Mouse (Mus musculus) midbrain, embryonic 12.5 days (tissue): ENCODE measurements around the gene Ppdpf. TPM values are rescaled to one million over a fixed set of nuclear protein-coding genes. Genes with fewer than 3 reads are reported as not detected.

ENCODE experiments used
- ATAC-seq: fragments of 200-750 bp; cut with Nextera tagmentation; 2 replicates; pipeline ENCODE4 v1.8.0; 2017; ENCODE audit warnings: low read depth, moderate TSS enrichment, moderate library complexity; ENCODE audit not compliant: low FRiP score
- H3K27ac ChIP-seq: fragments of 300-500 bp; sonication (generic); replicated peaks from 2 replicates; pipeline ENCODE4 v1.5.1; 2016; ENCODE audit warnings: mild to moderate bottlenecking
- H3K27me3 ChIP-seq: fragments of 300-500 bp; sonication (generic); 2 replicates; pipeline ENCODE4 v1.6.1; 2016; ENCODE audit warnings: mild to moderate bottlenecking
- H3K36me3 ChIP-seq: fragments of 300-500 bp; sonication (generic); 2 replicates; pipeline ENCODE4 v1.6.1; 2016
- H3K4me1 ChIP-seq: fragments of 300-500 bp; sonication (generic); 2 replicates; pipeline ENCODE4 v1.6.1; 2016
- H3K4me2 ChIP-seq: fragments of 300-500 bp; sonication (generic); replicated peaks from 2 replicates; pipeline ENCODE4 v1.6.1; 2016; ENCODE audit warnings: mild to moderate bottlenecking, moderate library complexity
- H3K4me3 ChIP-seq: fragments of 300-500 bp; sonication (generic); 2 replicates; pipeline ENCODE4 v1.5.1; 2016; ENCODE audit warnings: mild to moderate bottlenecking
- H3K9ac ChIP-seq: fragments of 300-500 bp; sonication (generic); replicated peaks from 2 replicates; pipeline ENCODE4 v1.6.1; 2016; ENCODE audit warnings: mild to moderate bottlenecking, moderate library complexity
- H3K9me3 ChIP-seq: fragments of 300-500 bp; sonication (generic); 2 replicates; pipeline ENCODE4 v1.6.1; 2016; ENCODE audit warnings: mild to moderate bottlenecking
- WGBS: fragments of 180-500 bp; shearing (Covaris S2); methylation state at CpG from one replicate; pipeline ENCODE4 v1.1.7; 2016; 5-methylcytosine and 5-hydroxymethylcytosine counted together
- polyA plus RNA-seq: library from polyadenylated mRNA; unstranded; fragments of >200 nt; fragmentation: Nextera tagmentation; extraction: Ambion mirVana; gene quantifications from 2 replicates; pipeline ENCODE4 v1.2.1, GENCODE M21; 2016

Ppdpf gene
- polyA plus RNA-seq, 1 experiment from 2014 or later: 462 TPM

GRCm38 (mm10) chr2:181228335-181228734, 41.3 kb downstream of the Ppdpf start:
- Histone ChIP-seq H3K9me3 (no peaks in the 10 kb centered on the region), H3K27me3 (no peaks in the 10 kb centered on the region; the same call in 1 of the 2 replicates), H3K4me2 (no peak overlapping the region), H3K36me3 (no peaks in the 10 kb centered on the region), H3K27ac (no peak overlapping the region), H3K9ac (no peak overlapping the region), H3K4me3 (no peak overlapping the region), H3K4me1 (no peaks in the 10 kb centered on the region)
- 71% methylated on average over 1 of the region's 1 CpGs for WGBS
- ATAC-seq: no peak

- H3K27me3 ChIP-seq: no peaks in the 10 kb centered on the region; the same call in 1 of the 2 replicates
- WGBS: 71% methylated on average over 20 of the region's 20 CpGs
- H3K4me3 ChIP-seq: no peak overlapping the region
- H3K36me3 ChIP-seq: no peaks in the 10 kb centered on the region
- no peak for ATAC-seq
- H3K27ac ChIP-seq: no peak overlapping the region
- peak overlapping the region; percentile 9; the same call in 1 of the 2 replicates for H3K4me2 ChIP-seq
- H3K9me3 ChIP-seq: no peaks in the 10 kb centered on the region
- no peak overlapping the region for H3K9ac ChIP-seq
- H3K4me1 ChIP-seq: no peaks in the 10 kb centered on the region
Observed at GRCm38 (mm10) chr2:181231171-181231570, 44.1 kb downstream of the Ppdpf start.

GRCm38 (mm10) chr2:181233443-181233842, 46.4 kb downstream of the Ppdpf start:
- WGBS: 87% methylated on average over 15 of the region's 15 CpGs
- no peaks in the 10 kb centered on the region; the same call in 1 of the 2 replicates for H3K27me3 ChIP-seq
- no peaks in the 10 kb centered on the region for H3K9me3 ChIP-seq
- no peak overlapping the region for H3K27ac ChIP-seq
- H3K4me2 ChIP-seq: no peak overlapping the region
- no peak overlapping the region for H3K4me3 ChIP-seq
- ATAC-seq: no peak
- no peaks in the 10 kb centered on the region for H3K36me3 ChIP-seq
- H3K4me1 ChIP-seq: no peaks in the 10 kb centered on the region
- H3K9ac ChIP-seq: no peak overlapping the region

GRCm38 (mm10) chr2:181234680-181235079, 47.6 kb downstream of the Ppdpf start:
- no peaks in the 10 kb centered on the region for H3K9me3 ChIP-seq
- no peaks in the 10 kb centered on the region for H3K36me3 ChIP-seq
- ATAC-seq: no peak
- 93% methylated on average over 11 of the region's 11 CpGs for WGBS
- no peak overlapping the region for H3K9ac ChIP-seq
- no peak overlapping the region for H3K4me2 ChIP-seq
- no peaks in the 10 kb centered on the region; the same call in 1 of the 2 replicates for H3K27me3 ChIP-seq
- H3K4me3 ChIP-seq: no peak overlapping the region
- no peaks in the 10 kb centered on the region for H3K4me1 ChIP-seq
- H3K27ac ChIP-seq: no peak overlapping the region

- H3K9ac ChIP-seq: 0 out of 2 replicates have a peak overlapping the region, but pooled peaks have one; percentile 6
- no peak overlapping the region for H3K27ac ChIP-seq
- no peak for ATAC-seq
- H3K36me3 ChIP-seq: no peaks in the 10 kb centered on the region
- H3K4me3 ChIP-seq: no peak overlapping the region
- 86% methylated on average over 23 of the region's 23 CpGs for WGBS
- no peaks in the 10 kb centered on the region for H3K4me1 ChIP-seq
- no peaks in the 10 kb centered on the region for H3K27me3 ChIP-seq
- no peak overlapping the region for H3K4me2 ChIP-seq
- H3K9me3 ChIP-seq: no peaks in the 10 kb centered on the region
Observed at GRCm38 (mm10) chr2:181235681-181236566, 48.9 kb downstream of the Ppdpf start.

GRCm38 (mm10) chr2:181237251-181238014, 50.4 kb downstream of the Ppdpf start:
- no peak for ATAC-seq
- Histone ChIP-seq H3K9me3 (no peaks in the 10 kb centered on the region), H3K36me3 (no peaks in the 10 kb centered on the region), H3K9ac (no peak overlapping the region), H3K4me2 (no peak overlapping the region), H3K4me1 (peaks cover 6% of the 10 kb centered on the region), H3K4me3 (no peak overlapping the region), H3K27me3 (0 out of 2 replicates have a peak, but pooled peaks cover 3% of the 10 kb centered on the region), H3K27ac (no peak overlapping the region)
- 90% methylated on average over 17 of the region's 17 CpGs for WGBS

- Histone ChIP-seq H3K4me2 (no peak overlapping the region), H3K9me3 (no peaks in the 10 kb centered on the region), H3K27ac (no peak overlapping the region), H3K4me1 (peaks cover 6% of the 10 kb centered on the region), H3K36me3 (no peaks in the 10 kb centered on the region), H3K4me3 (no peak overlapping the region), H3K9ac (no peak overlapping the region), H3K27me3 (0 out of 2 replicates have a peak, but pooled peaks cover 3% of the 10 kb centered on the region)
- 68% methylated on average over 10 of the region's 10 CpGs for WGBS
- ATAC-seq: no peak
Observed at GRCm38 (mm10) chr2:181238091-181238610, 51.1 kb downstream of the Ppdpf start.

Other genes starting within 250 kb of the Ppdpf start
- gene Nkain4, start 232.5 kb upstream of the Ppdpf start, polyA plus RNA-seq: 72.9 and 83.1 TPM in 2 replicates
- gene Arfgap1, start 220.0 kb upstream of the Ppdpf start, polyA plus RNA-seq: 86.3 and 97.4 TPM in 2 replicates
- 0.18 and 0.22 TPM in 2 replicates for gene Col20a1, start 200.7 kb upstream of the Ppdpf start, polyA plus RNA-seq
- 43.2 and 44.3 TPM in 2 replicates for gene Chrna4, start 143.7 kb upstream of the Ppdpf start, polyA plus RNA-seq
- gene Kcnq2, start 51.9 kb upstream of the Ppdpf start, polyA plus RNA-seq: 30.7 and 34.3 TPM in 2 replicates
- 1.4 and 1.6 TPM in 2 replicates for gene Eef1a2, start 30.2 kb upstream of the Ppdpf start, polyA plus RNA-seq
- gene Ptk6, start 15.5 kb downstream of the Ppdpf start, polyA plus RNA-seq: not detected in 2 replicates
- gene Srms, start 25.9 kb downstream of the Ppdpf start, polyA plus RNA-seq: 0.15 TPM in 1 of 2 replicates, not detected in the other
- 0.15 and 0.20 TPM in 2 replicates for gene Fndc11, start 32.8 kb downstream of the Ppdpf start, polyA plus RNA-seq
- gene Helz2, start 54.8 kb downstream of the Ppdpf start, polyA plus RNA-seq: 0.48 and 0.55 TPM in 2 replicates
- 23.4 and 23.9 TPM in 2 replicates for gene Gmeb2, start 100.8 kb downstream of the Ppdpf start, polyA plus RNA-seq
- 443 and 455 TPM in 2 replicates for gene Stmn3, start 127.3 kb downstream of the Ppdpf start, polyA plus RNA-seq
- gene Rtel1, start 132.5 kb downstream of the Ppdpf start, polyA plus RNA-seq: 54.2 and 55.3 TPM in 2 replicates
- gene Zgpat, start 177.7 kb downstream of the Ppdpf start, polyA plus RNA-seq: 69.4 and 75.0 TPM in 2 replicates
- 84.0 and 84.2 TPM in 2 replicates for gene Arfrp1, start 178.2 kb downstream of the Ppdpf start, polyA plus RNA-seq
- 36.2 and 40.3 TPM in 2 replicates for gene Lime1, start 192.8 kb downstream of the Ppdpf start, polyA plus RNA-seq